In genomic region chr12:103376774-103377173, GRCm38 (mm10) we compare ENCODE assay signal across 13 mouse cellular contexts. TPM values are rescaled to one million over a fixed set of nuclear protein-coding genes. Genes with fewer than 3 reads are reported as not detected.
DNase-seq lines count a peak whose midpoint lies in the region; ATAC-seq and TF ChIP-seq lines count a peak whose summit lies in the region.
"Had no signal": no experiment of that assay in that cellular context is flagged by ENCODE, and none has a peak within 500 bp of the region (broad histone marks: within the 10 kb centered on the region; RNA-seq: fewer than 3 reads in every experiment).

No protein-coding gene starts in this region.

- H3K4me2 ChIP-seq in forebrain, embryonic 14.5 days (ENCODE audit: low read length), result no peak overlapping the region
- H3K4me2 ChIP-seq in forebrain, embryonic 12.5 days, result no peak overlapping the region
- no peak overlapping the region for H3K4me2 ChIP-seq in stomach, embryonic 16.5 days (ENCODE audit: low read depth, low read length)
- no peak overlapping the region for H3K4me2 ChIP-seq in stomach, postnatal 0 days (replicated peaks; ENCODE audit: low read depth)
- H3K4me2 ChIP-seq: liver, embryonic 11.5 days; stomach, embryonic 15.5 days had no signal

- no peaks in the 10 kb centered on the region for H3K9me3 ChIP-seq in forebrain, embryonic 14.5 days (replicated peaks; ENCODE audit: control insufficient read depth, low read length)
- no peaks in the 10 kb centered on the region for H3K9me3 ChIP-seq in forebrain, embryonic 12.5 days
- H3K9me3 ChIP-seq in stomach, embryonic 16.5 days (replicated peaks; ENCODE audit: control insufficient read depth, low read length), result no peaks in the 10 kb centered on the region
- H3K9me3 ChIP-seq in stomach, postnatal 0 days (ENCODE audit: control insufficient read depth, low read length), result no peaks in the 10 kb centered on the region
- H3K9me3 ChIP-seq: stomach, embryonic 15.5 days had no signal

- no peaks in the 10 kb centered on the region for H3K27me3 ChIP-seq in forebrain, embryonic 14.5 days (replicated peaks; ENCODE audit: control insufficient read depth, insufficient read depth, low read length)
- H3K27me3 ChIP-seq in forebrain, embryonic 12.5 days, result peaks cover 3% of the 10 kb centered on the region; the same call in 1 of the 2 replicates
- H3K27me3 ChIP-seq in stomach, embryonic 16.5 days (ENCODE audit: control insufficient read depth, insufficient read depth, low read length), result no peaks in the 10 kb centered on the region
- H3K27me3 ChIP-seq in stomach, postnatal 0 days (ENCODE audit: control insufficient read depth, insufficient read depth, low read length), result no peaks in the 10 kb centered on the region
- H3K27me3 ChIP-seq: stomach, embryonic 15.5 days had no signal

- 50% methylated on average over 4 of the region's 4 CpGs for WGBS in forebrain, embryonic 14.5 days
- WGBS in forebrain, embryonic 12.5 days, result 84% methylated on average over 2 of the region's 4 CpGs
- WGBS in stomach, embryonic 16.5 days, result 53% methylated on average over 4 of the region's 4 CpGs
- 56% methylated on average over 4 of the region's 4 CpGs for WGBS in stomach, postnatal 0 days

- H3K9ac ChIP-seq in forebrain, embryonic 14.5 days (ENCODE audit: low read length), result no peak overlapping the region
- H3K9ac ChIP-seq in forebrain, embryonic 12.5 days, result no peak overlapping the region
- no peak overlapping the region for H3K9ac ChIP-seq in stomach, embryonic 16.5 days (ENCODE audit: low read length)
- H3K9ac ChIP-seq in stomach, postnatal 0 days (ENCODE audit: low read length), result no peak overlapping the region
- H3K9ac ChIP-seq: stomach, embryonic 15.5 days had no signal

- no peak overlapping the region for H3K4me3 ChIP-seq in forebrain, embryonic 14.5 days (ENCODE audit: low read depth, low read length)
- H3K4me3 ChIP-seq in forebrain, embryonic 12.5 days (replicated peaks), result no peak overlapping the region
- no peak overlapping the region for H3K4me3 ChIP-seq in stomach, embryonic 16.5 days (replicated peaks; ENCODE audit: low read length)
- H3K4me3 ChIP-seq in stomach, postnatal 0 days (ENCODE audit: low read depth, low read length), result no peak overlapping the region
- H3K4me3 ChIP-seq: stomach, embryonic 15.5 days had no signal

- peak; percentile 18 for DNase-seq in forebrain, embryonic 14.5 days (ENCODE audit: low spot score)
- peak; percentile 74 to 78 for DNase-seq in layer of hippocampus, adult 18-20 months (ENCODE audit: low spot score in 2 of 2)
- no peak for DNase-seq in layer of hippocampus, postnatal 25 days (ENCODE audit: extremely low spot score in 1 of 2, low spot score in 1 of 2)
- DNase-seq in stomach, postnatal 0 days (ENCODE audit: low spot score), result no peak
- DNase-seq in cerebellum, adult 8-10 months, result no peak
- DNase-seq in spleen, adult 12 weeks (ENCODE audit: low spot score), result no peak
- DNase-seq: heart, adult 18-20 months; kidney, postnatal 14 days; lung, postnatal 10 days had no signal

- ATAC-seq in forebrain, embryonic 14.5 days, result peak; percentile 68
- no peak for ATAC-seq in forebrain, embryonic 12.5 days (ENCODE audit: low FRiP score)
- ATAC-seq in stomach, embryonic 16.5 days (ENCODE audit: insufficient read depth, low FRiP score), result 0 out of 2 replicates have a peak, but pooled peaks have one; percentile 43
- ATAC-seq in stomach, postnatal 0 days (ENCODE audit: low FRiP score, low TSS enrichment), result no peak

- no peaks in the 10 kb centered on the region for H3K36me3 ChIP-seq in forebrain, embryonic 14.5 days (ENCODE audit: control insufficient read depth, insufficient read depth, low read length)
- no peaks in the 10 kb centered on the region for H3K36me3 ChIP-seq in forebrain, embryonic 12.5 days (replicated peaks)
- no peaks in the 10 kb centered on the region for H3K36me3 ChIP-seq in stomach, embryonic 16.5 days (ENCODE audit: control insufficient read depth, insufficient read depth, low read length)
- no peaks in the 10 kb centered on the region for H3K36me3 ChIP-seq in stomach, postnatal 0 days (ENCODE audit: control insufficient read depth, insufficient read depth, low read length)
- H3K36me3 ChIP-seq: stomach, embryonic 15.5 days had no signal

- peak overlapping the region; percentile 34; the same call in 1 of the 2 replicates for H3K27ac ChIP-seq in forebrain, embryonic 14.5 days (ENCODE audit: low read depth, low read length)
- no peak overlapping the region for H3K27ac ChIP-seq in forebrain, embryonic 12.5 days
- H3K27ac ChIP-seq in stomach, embryonic 16.5 days (ENCODE audit: low read length), result no peak overlapping the region
- no peak overlapping the region for H3K27ac ChIP-seq in stomach, postnatal 0 days (replicated peaks)
- H3K27ac ChIP-seq: stomach, embryonic 15.5 days had no signal

- TF ChIP-seq CTCF in stomach, postnatal 0 days (IDR thresholded peaks at IDR 0.05; ENCODE audit: low read depth), result no peak

- no peaks in the 10 kb centered on the region for H3K4me1 ChIP-seq in forebrain, embryonic 14.5 days (ENCODE audit: control insufficient read depth, insufficient read depth, low read length)
- no peaks in the 10 kb centered on the region for H3K4me1 ChIP-seq in forebrain, embryonic 12.5 days
- no peaks in the 10 kb centered on the region for H3K4me1 ChIP-seq in stomach, embryonic 16.5 days (ENCODE audit: control insufficient read depth, insufficient read depth, low read length)
- H3K4me1 ChIP-seq in stomach, postnatal 0 days (replicated peaks; ENCODE audit: control insufficient read depth, insufficient read depth), result no peaks in the 10 kb centered on the region
- H3K4me1 ChIP-seq: stomach, embryonic 15.5 days had no signal

- no peak for TF ChIP-seq EP300 in stomach, postnatal 0 days (optimal IDR thresholded peaks at IDR 0.05)

RNA-seq across cellular contexts. Expression of gene Otub2, which starts 11.7 kb away (rescaled TPM):
- 20.8 and 23.4 TPM in 2 replicates for polyA plus RNA-seq in forebrain, embryonic 14.5 days (2014; fragmentation: Nextera tagmentation; extraction: Ambion mirVana)
- 13.7 and 15.1 TPM in 2 replicates for polyA plus RNA-seq in forebrain, embryonic 12.5 days (2016; fragmentation: Nextera tagmentation; extraction: Ambion mirVana)
- total RNA-seq in layer of hippocampus, adult 18-20 months (2021), result 10 to 100 TPM; 48.0 to 51.3 TPM
- total RNA-seq in layer of hippocampus, postnatal 25 days (2021), result 10 to 100 TPM; 46.6 to 53.9 TPM
- polyA plus RNA-seq in stomach, embryonic 16.5 days (2015; fragmentation: Nextera tagmentation; extraction: Ambion mirVana), result 10.6 and 12.2 TPM in 2 replicates
- polyA plus RNA-seq in stomach, postnatal 0 days (2015; fragmentation: Nextera tagmentation; extraction: Ambion mirVana), result 18.8 and 20.1 TPM in 2 replicates

RNA-seq across cellular contexts. Expression of gene Asb2, which starts 21.0 kb away (rescaled TPM):
- polyA plus RNA-seq in forebrain, embryonic 14.5 days (2014; fragmentation: Nextera tagmentation; extraction: Ambion mirVana), result 0.69 and 1.0 TPM in 2 replicates
- polyA plus RNA-seq in forebrain, embryonic 12.5 days (2016; fragmentation: Nextera tagmentation; extraction: Ambion mirVana), result 0.56 and 0.65 TPM in 2 replicates
- total RNA-seq in layer of hippocampus, adult 18-20 months (2021), result 1 to 10 TPM; 1.8 to 2.1 TPM
- 1 to 10 TPM; 1.9 to 2.2 TPM for total RNA-seq in layer of hippocampus, postnatal 25 days (2021)
- polyA plus RNA-seq in stomach, embryonic 16.5 days (2015; fragmentation: Nextera tagmentation; extraction: Ambion mirVana), result 26.3 and 27.7 TPM in 2 replicates
- polyA plus RNA-seq in stomach, postnatal 0 days (2015; fragmentation: Nextera tagmentation; extraction: Ambion mirVana), result 17.4 and 20.2 TPM in 2 replicates

RNA-seq across cellular contexts. Expression of gene 9330161L09Rik, which starts 30.8 kb away (rescaled TPM):
- polyA plus RNA-seq in forebrain, embryonic 14.5 days (2014; fragmentation: Nextera tagmentation; extraction: Ambion mirVana), result 1.2 and 1.3 TPM in 2 replicates
- 0.38 and 0.87 TPM in 2 replicates for polyA plus RNA-seq in forebrain, embryonic 12.5 days (2016; fragmentation: Nextera tagmentation; extraction: Ambion mirVana)
- 1 to 10 TPM; 2.6 to 2.8 TPM for total RNA-seq in layer of hippocampus, adult 18-20 months (2021)
- 1 to 10 TPM; 1.6 to 3.4 TPM for total RNA-seq in layer of hippocampus, postnatal 25 days (2021)
- polyA plus RNA-seq in stomach, embryonic 16.5 days (2015; fragmentation: Nextera tagmentation; extraction: Ambion mirVana), result 0.18 and 0.39 TPM in 2 replicates
- polyA plus RNA-seq in stomach, postnatal 0 days (2015; fragmentation: Nextera tagmentation; extraction: Ambion mirVana), result 0.18 and 0.27 TPM in 2 replicates

RNA-seq across cellular contexts. Expression of gene Ddx24, which starts 48.9 kb away (rescaled TPM):
- 103 and 110 TPM in 2 replicates for polyA plus RNA-seq in forebrain, embryonic 14.5 days (2014; fragmentation: Nextera tagmentation; extraction: Ambion mirVana)
- 127 and 134 TPM in 2 replicates for polyA plus RNA-seq in forebrain, embryonic 12.5 days (2016; fragmentation: Nextera tagmentation; extraction: Ambion mirVana)
- 100 to 1,000 TPM; 247 to 250 TPM for total RNA-seq in layer of hippocampus, adult 18-20 months (2021)
- total RNA-seq in layer of hippocampus, postnatal 25 days (2021), result 100 to 1,000 TPM; 211 to 223 TPM
- polyA plus RNA-seq in stomach, embryonic 16.5 days (2015; fragmentation: Nextera tagmentation; extraction: Ambion mirVana), result 79.8 and 85.7 TPM in 2 replicates
- polyA plus RNA-seq in stomach, postnatal 0 days (2015; fragmentation: Nextera tagmentation; extraction: Ambion mirVana), result 68.8 and 84.8 TPM in 2 replicates

RNA-seq across cellular contexts. Expression of gene Ifi27, which starts 57.2 kb away (rescaled TPM):
- 7.1 and 9.4 TPM in 2 replicates for polyA plus RNA-seq in forebrain, embryonic 14.5 days (2014; fragmentation: Nextera tagmentation; extraction: Ambion mirVana)
- 3.7 and 4.0 TPM in 2 replicates for polyA plus RNA-seq in forebrain, embryonic 12.5 days (2016; fragmentation: Nextera tagmentation; extraction: Ambion mirVana)
- 100 to 1,000 TPM; 119 to 120 TPM for total RNA-seq in layer of hippocampus, adult 18-20 months (2021)
- 10 to 100 TPM; 74.1 to 81.0 TPM for total RNA-seq in layer of hippocampus, postnatal 25 days (2021)
- polyA plus RNA-seq in stomach, embryonic 16.5 days (2015; fragmentation: Nextera tagmentation; extraction: Ambion mirVana), result 49.3 and 56.6 TPM in 2 replicates
- 38.9 and 41.9 TPM in 2 replicates for polyA plus RNA-seq in stomach, postnatal 0 days (2015; fragmentation: Nextera tagmentation; extraction: Ambion mirVana)

Comparison
In these comparisons a context has a peak if more than half of its experiments do, and no peak if none do; other contexts are left out.
1. ATAC-seq: peak in forebrain, embryonic 14.5 days (single experiment) and stomach, embryonic 16.5 days (single experiment); none in forebrain, embryonic 12.5 days (single experiment) and stomach, postnatal 0 days (single experiment).
2. DNase-seq: peak in forebrain, embryonic 14.5 days (single experiment) and layer of hippocampus, adult 18-20 months (2 of 2); none in layer of hippocampus, postnatal 25 days (0 of 2), stomach, postnatal 0 days (single experiment), cerebellum, adult 8-10 months (single experiment) and spleen, adult 12 weeks (single experiment).